Mouse (Mus musculus) testis, postnatal 10 days (tissue): Measurements from ENCODE around the gene Mgat5.

Source experiments
- DNase-seq: peaks from one replicate; pipeline ENCODE4 v3.0.0; 2021; ENCODE audit warnings: low spot score

Mgat5 gene

DNA sequence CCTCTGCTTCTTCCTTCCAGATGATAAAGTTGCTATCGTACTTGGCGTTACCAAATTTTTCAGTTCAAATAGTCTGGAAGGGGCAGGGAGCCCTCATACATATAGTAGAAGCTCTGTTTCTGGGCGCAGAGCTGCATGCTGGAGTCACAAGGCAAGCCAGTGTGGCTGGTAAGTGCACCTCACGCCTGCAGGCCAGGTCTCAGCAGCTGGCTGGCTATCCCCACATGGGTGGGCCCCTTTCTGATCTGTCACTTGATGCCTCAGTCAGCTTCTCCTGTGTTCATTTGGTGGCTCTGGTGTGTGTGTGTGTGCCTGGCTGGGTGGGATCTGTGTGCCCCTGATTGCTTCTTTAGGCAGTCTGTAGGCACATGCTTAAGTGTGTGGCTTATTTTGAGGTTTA is 12.8 kb downstream of the Mgat5 start:
- no peak for DNase-seq

DNA sequence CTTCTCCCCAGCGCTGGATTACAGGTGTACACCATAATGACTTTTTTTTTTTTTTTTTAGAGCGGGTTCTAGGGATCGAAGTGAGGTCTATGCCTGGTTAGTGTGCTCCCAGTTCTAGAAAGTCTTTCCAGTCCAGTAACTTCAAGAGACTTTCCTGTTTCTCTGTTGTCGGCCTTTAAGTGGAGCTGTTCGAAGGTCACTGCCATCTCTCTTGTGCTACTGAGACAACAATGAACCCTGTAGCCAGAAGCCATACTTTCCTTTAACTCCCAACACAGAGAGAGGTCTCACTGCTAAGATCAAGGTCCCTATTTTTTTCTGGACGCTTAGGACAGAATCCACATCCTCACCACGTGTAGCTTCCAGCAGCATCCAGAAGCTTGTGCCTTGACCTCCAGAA is 13.4 kb downstream of the Mgat5 start:
- DNase-seq: no peak

- no peak for DNase-seq
Measured at GRCm38 (mm10) chr1:127219161-127219560, 14.3 kb downstream of the Mgat5 start.

GRCm38 (mm10) chr1:127219621-127220020 is 14.8 kb downstream of the Mgat5 start:
- no peak for DNase-seq

DNA sequence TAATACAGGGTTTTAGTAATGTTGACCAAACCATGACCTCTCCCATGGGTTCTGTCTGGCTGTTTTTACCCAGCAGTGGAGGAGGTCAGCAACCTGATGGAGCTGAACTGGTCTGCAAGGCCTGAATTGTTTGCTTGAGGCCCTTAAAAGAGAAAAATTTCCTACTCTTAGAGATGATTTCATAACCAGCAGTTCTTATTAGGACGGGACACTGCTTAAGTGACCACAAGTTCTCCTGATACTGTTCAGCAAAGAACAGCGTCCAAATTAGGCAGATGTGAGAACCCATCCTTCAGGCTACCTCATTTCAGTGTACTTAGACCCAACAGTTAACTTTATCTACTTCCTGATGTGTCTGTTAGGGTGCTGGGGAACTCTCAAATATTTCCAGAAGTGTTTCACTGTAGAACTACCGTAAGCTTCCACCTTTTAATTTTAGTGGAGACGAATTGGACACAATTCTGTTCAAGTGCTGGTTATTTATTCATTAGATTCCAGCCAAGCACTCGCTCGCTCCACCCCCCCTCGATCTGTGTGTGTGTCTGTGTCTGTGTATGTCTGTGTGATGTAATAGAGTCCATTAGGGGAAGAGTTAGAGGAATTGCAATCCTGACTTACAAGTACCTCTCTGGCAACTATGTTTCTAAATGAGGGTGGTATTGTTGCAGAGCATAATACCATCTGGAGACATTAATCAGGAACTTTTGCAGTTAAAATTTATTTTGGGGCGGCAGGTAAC is 17.4 kb downstream of the Mgat5 start:
- no peak for DNase-seq

DNA sequence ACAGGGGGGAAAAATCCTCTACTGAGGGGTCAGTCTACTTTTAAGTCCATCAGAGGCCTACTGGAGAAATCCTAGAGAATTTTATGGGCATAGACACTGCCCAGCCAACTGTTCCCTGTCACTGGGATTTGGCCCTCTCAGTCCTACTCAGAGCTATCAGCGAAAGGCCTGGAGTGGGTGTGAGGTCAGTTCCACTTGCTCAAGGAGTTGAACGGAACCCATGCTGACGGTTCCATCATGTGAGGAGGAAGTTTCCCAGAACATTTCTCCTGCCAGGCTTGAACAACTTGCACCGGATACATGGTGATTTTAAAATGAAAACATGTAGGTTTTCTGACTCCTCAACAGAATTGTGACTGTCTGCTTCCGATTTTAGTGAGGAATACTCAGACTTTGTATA is 20.2 kb downstream of the Mgat5 start:
- no peak for DNase-seq

- DNase-seq: no peak
Measured at GRCm38 (mm10) chr1:127229011-127229410, 24.2 kb downstream of the Mgat5 start.

- no peak for DNase-seq
Measured at GRCm38 (mm10) chr1:127230468-127230867, 25.7 kb downstream of the Mgat5 start.

DNA sequence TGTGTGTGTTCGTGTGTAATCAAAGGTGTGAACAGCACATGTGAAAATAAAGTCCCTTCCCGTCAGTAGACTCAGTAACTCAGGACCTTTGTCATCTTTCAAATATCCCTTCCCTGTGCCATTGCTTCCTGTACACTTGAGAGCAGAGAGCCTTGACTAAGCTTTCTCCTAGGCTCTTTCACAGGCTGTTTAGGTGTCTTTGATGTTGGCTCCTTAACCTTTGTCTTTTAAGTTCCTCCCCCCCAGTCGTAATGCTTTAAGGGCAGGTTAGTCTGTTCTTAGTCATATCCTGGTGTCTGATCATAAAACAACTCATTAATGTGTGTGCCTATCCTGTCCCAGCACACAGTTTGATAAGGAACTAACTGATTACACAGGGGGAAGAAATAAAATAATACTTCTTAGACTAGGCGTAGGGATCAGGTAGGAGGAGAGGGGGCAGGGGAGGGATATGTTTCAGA is 28.4 kb downstream of the Mgat5 start:
- DNase-seq: no peak

DNA sequence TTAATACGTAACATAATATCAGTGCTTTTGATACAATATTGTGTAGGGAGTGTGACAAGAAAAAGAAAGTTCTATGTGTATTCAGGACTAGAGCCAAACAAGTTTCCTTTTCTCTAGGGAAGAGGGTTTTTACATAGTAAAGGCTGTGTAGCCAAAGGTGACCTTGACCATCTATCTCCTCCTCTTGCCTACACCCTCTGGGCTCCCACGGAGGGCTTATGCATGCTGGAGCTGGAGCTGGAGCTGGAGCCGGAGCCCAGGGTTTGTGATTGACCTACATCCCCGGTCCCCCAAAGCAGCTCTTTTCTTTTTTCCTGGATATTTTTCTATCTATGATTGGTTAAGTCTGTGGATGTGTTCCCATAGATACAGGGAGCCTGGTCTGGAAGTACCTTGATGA is 30.3 kb downstream of the Mgat5 start:
- DNase-seq: peak; percentile 57

DNA sequence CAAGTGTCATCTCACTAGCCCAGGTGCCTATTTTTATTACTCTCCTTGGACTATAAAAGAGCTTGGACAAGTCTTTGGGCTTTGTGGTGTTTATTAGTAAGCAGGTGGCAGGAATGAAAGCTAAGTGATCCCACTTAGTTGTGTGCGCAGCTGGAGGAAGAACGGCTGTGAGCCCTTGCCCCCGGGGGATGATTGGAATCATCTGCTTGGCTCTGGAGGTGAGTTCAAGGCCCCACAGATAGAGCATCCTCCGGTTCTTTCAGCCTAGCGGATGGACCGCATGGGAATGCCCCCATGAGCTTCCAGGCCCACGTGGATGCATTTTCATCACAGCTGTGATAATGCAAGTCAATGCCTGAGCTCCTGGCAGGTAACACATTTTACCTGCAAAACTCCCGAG is 31.6 kb downstream of the Mgat5 start:
- DNase-seq: no peak

- DNase-seq: no peak
Measured at GRCm38 (mm10) chr1:127238871-127239314, 34.1 kb downstream of the Mgat5 start.

GRCm38 (mm10) chr1:127239914-127240313 is 35.1 kb downstream of the Mgat5 start:
- DNase-seq: no peak

DNA sequence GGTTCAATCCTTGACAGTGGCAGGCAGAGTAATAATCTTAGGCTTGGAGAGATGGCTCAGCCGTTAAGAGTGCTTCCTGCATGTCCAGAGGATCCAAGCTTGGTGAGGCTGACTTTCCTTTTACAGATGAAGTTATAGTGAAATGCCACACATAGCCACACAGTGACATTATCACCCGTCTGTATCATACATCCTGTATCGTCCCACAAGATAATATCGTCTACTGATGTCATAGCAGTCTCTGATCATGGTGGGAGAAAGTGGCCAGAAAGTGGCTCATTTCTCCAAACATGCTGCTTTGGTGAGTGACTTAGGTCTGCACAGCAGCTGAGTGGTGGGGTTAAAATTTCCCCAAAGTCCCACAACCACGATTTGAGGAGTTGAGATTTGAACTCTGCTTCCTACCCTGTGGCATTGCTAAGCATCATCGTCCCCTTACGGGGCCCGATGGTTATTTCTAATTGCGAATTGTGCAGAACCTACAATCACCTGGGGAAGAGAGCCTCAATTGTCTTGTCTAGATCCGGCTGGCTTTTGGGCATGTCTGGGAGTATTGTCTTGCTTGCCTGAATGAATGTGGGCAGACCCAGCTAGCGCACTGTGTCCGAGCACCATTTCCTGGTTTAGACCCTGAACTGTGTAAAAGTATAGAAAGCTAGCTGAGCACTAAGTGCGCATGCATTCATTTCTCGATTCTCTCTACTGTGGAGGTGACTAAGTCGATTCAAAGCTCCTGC is 37.5 kb downstream of the Mgat5 start:
- no peak for DNase-seq

- DNase-seq: no peak
Measured at GRCm38 (mm10) chr1:127242888-127243588, 38.2 kb downstream of the Mgat5 start.

- DNase-seq: no peak
Measured at GRCm38 (mm10) chr1:127244054-127244770, 39.4 kb downstream of the Mgat5 start.

- no peak for DNase-seq
Measured at GRCm38 (mm10) chr1:127246158-127246557, 41.3 kb downstream of the Mgat5 start.

DNA sequence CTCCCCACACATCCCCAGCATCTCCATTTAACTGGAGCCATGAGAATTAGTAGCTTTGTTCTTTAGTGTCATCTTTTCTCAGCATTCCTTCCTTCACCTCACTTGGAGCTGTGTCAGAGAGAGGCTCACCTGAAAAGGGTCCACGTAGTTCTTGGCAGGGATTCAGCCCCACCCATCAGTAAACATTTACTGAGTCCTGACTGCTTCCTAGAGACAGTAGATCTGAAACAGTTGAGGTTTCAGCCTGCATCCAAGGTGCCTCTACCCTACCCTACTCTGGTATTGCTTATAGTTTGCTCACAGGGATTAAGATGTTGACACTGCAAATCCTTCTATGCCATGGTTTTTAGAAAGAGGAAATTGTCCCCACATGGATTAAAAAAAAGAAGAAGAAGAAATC is 43.6 kb downstream of the Mgat5 start:
- no peak for DNase-seq

DNA sequence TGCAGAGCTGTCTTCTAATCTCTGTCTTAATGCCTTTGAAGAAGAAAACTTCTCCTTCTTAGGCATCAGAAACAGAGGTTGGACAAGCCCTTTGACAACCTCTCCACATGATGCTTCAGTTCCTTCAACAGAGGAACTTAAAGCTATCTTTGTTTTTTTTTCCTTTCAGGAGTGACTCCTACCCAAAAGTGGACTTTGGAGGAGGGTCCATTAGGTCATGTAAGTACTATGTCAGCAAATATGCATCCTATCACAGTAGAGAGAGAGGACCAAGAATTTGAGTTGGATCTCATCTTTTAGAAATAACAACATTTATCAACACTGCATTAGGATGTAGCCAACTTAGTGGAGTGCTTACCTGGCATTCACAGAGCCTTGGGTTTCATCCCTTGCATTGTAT is 44.8 kb downstream of the Mgat5 start:
- no peak for DNase-seq

- no peak for DNase-seq
Measured at GRCm38 (mm10) chr1:127250313-127250712, 45.5 kb downstream of the Mgat5 start.

GRCm38 (mm10) chr1:127251751-127252150 is 46.9 kb downstream of the Mgat5 start:
- no peak for DNase-seq

DNA sequence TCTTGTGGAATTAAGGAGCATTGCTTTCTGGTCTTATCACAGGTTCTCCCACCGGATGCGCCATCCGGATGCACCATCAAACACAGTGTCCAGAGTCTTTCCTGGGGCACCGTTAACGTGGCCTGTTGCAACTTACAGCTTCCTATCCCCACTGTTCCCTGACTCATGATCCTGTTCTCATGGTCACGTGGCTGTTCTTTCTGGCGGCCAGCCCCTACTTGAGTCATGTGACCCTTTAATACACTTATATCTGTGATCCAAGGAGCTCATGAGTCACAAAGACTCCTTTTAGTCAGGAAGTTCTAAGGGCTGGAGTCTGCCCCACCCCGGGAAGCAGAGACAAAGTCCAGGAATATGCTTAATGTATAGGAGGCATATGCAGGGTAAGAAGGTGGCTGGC is 52.2 kb downstream of the Mgat5 start:
- DNase-seq: no peak
